Comparison of ENCODE assay signal across 27 mouse cellular contexts in the genomic region with DNA sequence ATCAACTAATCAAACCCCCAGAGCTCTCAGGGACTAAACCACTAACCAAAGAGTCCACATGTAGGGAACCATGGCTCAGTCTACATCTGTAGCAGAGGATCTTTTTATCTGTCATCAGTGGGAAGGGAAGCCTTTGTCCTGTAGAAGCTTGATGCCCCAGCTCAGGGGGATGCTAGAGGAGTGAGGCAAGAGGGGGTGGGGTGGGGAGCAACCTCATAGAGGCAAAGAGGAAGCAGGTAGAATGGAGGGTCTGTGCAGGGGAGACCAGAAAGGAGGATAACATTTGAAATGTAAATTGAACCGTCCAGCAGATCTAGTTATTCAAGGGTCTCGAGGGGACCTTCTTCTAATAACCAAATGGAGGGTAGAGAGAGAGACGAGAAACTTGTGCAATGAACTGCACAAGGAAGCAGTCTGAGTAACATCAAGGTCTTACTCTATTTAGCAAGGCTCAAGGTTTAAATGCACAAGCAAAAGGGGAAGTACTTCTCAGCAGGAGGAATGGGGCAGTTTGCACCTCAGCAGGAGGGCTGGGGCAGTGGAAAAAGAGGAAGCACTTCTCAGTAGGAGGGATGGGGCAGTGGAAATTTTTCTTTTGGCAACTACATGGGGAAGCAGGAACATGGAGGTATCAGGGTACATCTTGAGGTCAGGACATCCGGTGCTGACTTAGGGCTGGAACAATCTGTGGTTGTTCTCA.
DNase-seq lines count a peak whose midpoint lies in the region; TF ChIP-seq lines count a peak whose summit lies in the region.
"Had no signal": no experiment of that assay in that cellular context is flagged by ENCODE, and none has a peak within 500 bp of the region (broad histone marks: within the 10 kb centered on the region; RNA-seq: fewer than 3 reads in every experiment).

No protein-coding gene starts in this region.

- H3K9me3 ChIP-seq in ES-Bruce4 (replicated peaks; ENCODE audit: control insufficient read depth, insufficient read depth, low read length, poor library complexity, severe bottlenecking), result no peaks in the 10 kb centered on the region
- no peaks in the 10 kb centered on the region for H3K9me3 ChIP-seq in MEL (replicated peaks; ENCODE audit: insufficient read depth, low read length)
- H3K9me3 ChIP-seq in embryonic facial prominence, embryonic 10.5 days, result no peaks in the 10 kb centered on the region
- H3K9me3 ChIP-seq: embryonic facial prominence, embryonic 13.5 days; forebrain, embryonic 12.5 days; forebrain, embryonic 15.5 days; heart, embryonic 10.5 days; heart, embryonic 13.5 days; hindbrain, embryonic 12.5 days; hindbrain, embryonic 15.5 days had no signal

- no peak overlapping the region for H3K4me3 ChIP-seq in ES-Bruce4 (ENCODE audit: low read depth, low read length)
- H3K4me3 ChIP-seq in MEL (ENCODE audit: control insufficient read depth in 1 of 2, insufficient read depth in 1 of 2, low read depth in 2 of 2, low read length in 2 of 2), result no peak overlapping the region
- H3K4me3 ChIP-seq in embryonic facial prominence, embryonic 10.5 days, result no peak overlapping the region
- H3K4me3 ChIP-seq: embryonic facial prominence, embryonic 13.5 days; erythroblast, embryonic 14.5 days; forebrain, embryonic 12.5 days; forebrain, embryonic 15.5 days; heart, adult 2 months; heart, embryonic 10.5 days; heart, embryonic 13.5 days; hindbrain, embryonic 12.5 days; hindbrain, embryonic 15.5 days had no signal

- no peaks in the 10 kb centered on the region for H3K79me2 ChIP-seq in MEL (ENCODE audit: control insufficient read depth, insufficient read depth, low read length, poor library complexity)

- H3K9ac ChIP-seq in ES-Bruce4 (ENCODE audit: low read depth, poor library complexity, severe bottlenecking) (no peak overlapping the region), MEL (ENCODE audit: control insufficient read depth, low read depth, low read length, poor library complexity, severe bottlenecking) (no peak overlapping the region)
- H3K9ac ChIP-seq: embryonic facial prominence, embryonic 13.5 days; forebrain, embryonic 12.5 days; forebrain, embryonic 15.5 days; heart, embryonic 13.5 days; hindbrain, embryonic 12.5 days; hindbrain, embryonic 15.5 days had no signal

- H3K27ac ChIP-seq in ES-Bruce4 (ENCODE audit: insufficient read depth, low read length) (no peak overlapping the region), MEL (ENCODE audit: control insufficient read depth, low read depth, low read length) (no peak overlapping the region)
- H3K27ac ChIP-seq in embryonic facial prominence, embryonic 10.5 days (replicated peaks), result no peak overlapping the region
- H3K27ac ChIP-seq: embryonic facial prominence, embryonic 13.5 days; forebrain, embryonic 12.5 days; forebrain, embryonic 15.5 days; heart, adult 2 months; heart, embryonic 10.5 days; heart, embryonic 13.5 days; hindbrain, embryonic 12.5 days; hindbrain, embryonic 15.5 days had no signal

- intact Hi-C loops in left cerebral cortex, postnatal 25 days (cut with DNase I), result no loop called here

- no peak for TF ChIP-seq RAD21 in MEL (IDR thresholded peaks at IDR 0.05; ENCODE audit: low read depth, low read length)

- H3K27me3 ChIP-seq in ES-Bruce4 (ENCODE audit: control insufficient read depth, insufficient read depth, low read length, poor library complexity, severe bottlenecking) (0 out of 2 replicates have a peak, but pooled peaks cover 2% of the 10 kb centered on the region), MEL (ENCODE audit: control insufficient read depth in 1 of 2, insufficient read depth in 2 of 2, low read length in 2 of 2) (no peaks in the 10 kb centered on the region)
- H3K27me3 ChIP-seq in embryonic facial prominence, embryonic 10.5 days (replicated peaks; ENCODE audit: low read depth, poor library complexity, severe bottlenecking), result no peaks in the 10 kb centered on the region
- H3K27me3 ChIP-seq: embryonic facial prominence, embryonic 13.5 days; forebrain, embryonic 12.5 days; forebrain, embryonic 15.5 days; heart, embryonic 13.5 days; hindbrain, embryonic 12.5 days; hindbrain, embryonic 15.5 days; Patski had no signal

- H3K4me1 ChIP-seq in ES-Bruce4 (ENCODE audit: control insufficient read depth, insufficient read depth, low read length) (no peaks in the 10 kb centered on the region), MEL (ENCODE audit: control insufficient read depth in 1 of 2, insufficient read depth in 2 of 2, low read length in 2 of 2) (no peaks in the 10 kb centered on the region)
- no peaks in the 10 kb centered on the region for H3K4me1 ChIP-seq in embryonic facial prominence, embryonic 10.5 days
- H3K4me1 ChIP-seq: embryonic facial prominence, embryonic 13.5 days; heart, embryonic 10.5 days; heart, embryonic 13.5 days; hindbrain, embryonic 12.5 days had no signal

- WGBS in embryonic facial prominence, embryonic 10.5 days, result 71% methylated on average over 4 of the region's 4 CpGs

- TF ChIP-seq POLR2A in ES-Bruce4 (IDR thresholded peaks at IDR 0.05; ENCODE audit: insufficient read depth, low read length) (no peak), MEL (IDR thresholded peaks at IDR 0.05; ENCODE audit: control insufficient read depth in 1 of 2, insufficient read depth in 1 of 2, low read depth in 1 of 2, low read length in 2 of 2, poor library complexity in 1 of 2) (no peak)

- H3K36me3 ChIP-seq in ES-Bruce4 (ENCODE audit: control insufficient read depth, insufficient read depth, low read length, poor library complexity, severe bottlenecking) (no peaks in the 10 kb centered on the region), MEL (ENCODE audit: control insufficient read depth in 1 of 2, insufficient read depth in 2 of 2, low read length in 2 of 2) (no peaks in the 10 kb centered on the region)
- H3K36me3 ChIP-seq in embryonic facial prominence, embryonic 10.5 days (replicated peaks), result no peaks in the 10 kb centered on the region
- H3K36me3 ChIP-seq: embryonic facial prominence, embryonic 13.5 days; forebrain, embryonic 12.5 days; forebrain, embryonic 15.5 days; heart, embryonic 10.5 days; heart, embryonic 13.5 days; hindbrain, embryonic 12.5 days; hindbrain, embryonic 15.5 days had no signal

- TF ChIP-seq CTCF in ES-Bruce4 (IDR thresholded peaks at IDR 0.05; ENCODE audit: low read depth, low read length) (no peak), MEL (IDR thresholded peaks at IDR 0.05 in 2 of 3, conservative IDR thresholded peaks at IDR 0.05 in 1 of 3; ENCODE audit: control insufficient read depth in 1 of 3, insufficient read depth in 1 of 3, low read depth in 2 of 3, low read length in 3 of 3, poor library complexity in 1 of 3, severe bottlenecking in 1 of 3) (no peak)

- TF ChIP-seq EP300 in ES-Bruce4 (IDR thresholded peaks at IDR 0.05; ENCODE audit: insufficient read depth, low read depth, low read length), result 0 out of 2 replicates have a peak, but pooled peaks have one; percentile 44
- TF ChIP-seq EP300 in MEL (IDR thresholded peaks at IDR 0.05; ENCODE audit: low read depth in 1 of 2, low read length in 2 of 2), result no peak

- DNase-seq in 416B (ENCODE audit: low read depth) (peak; percentile 1), MEL (ENCODE audit: low read depth, low spot score) (peak; percentile 9), ZHBTc4 (ENCODE audit: low read depth, low spot score) (peak; percentile 65)
- DNase-seq in embryonic facial prominence, embryonic 10.5 days (ENCODE audit: low spot score), result no peak
- DNase-seq in left cerebral cortex, postnatal 25 days (ENCODE audit: low spot score in 2 of 2), result no peak
- no peak for DNase-seq in kidney, adult 9 months
- DNase-seq: adrenal gland, postnatal 10 days; cerebellum, adult 11 months; cerebellum, adult 2 months; cerebellum, adult 9-11 months; cerebellum, postnatal 25 days; gastrocnemius, postnatal 10 days; gastrocnemius, postnatal 36 days; heart, adult 2 months; heart, postnatal 14 days; heart, postnatal 4 days; kidney, adult 11 months had no signal

TF ChIP-seq in MEL, 35 proteins besides CTCF, POLR2A, EP300 and RAD21:
- TF ChIP-seq ZMIZ1 (IDR thresholded peaks at IDR 0.05; ENCODE audit: low read depth, low read length), result no peak
- no peak for TF ChIP-seq GATA1 (IDR thresholded peaks at IDR 0.05; ENCODE audit: low read depth, low read length)
- no peak for TF ChIP-seq MYC (IDR thresholded peaks at IDR 0.05; ENCODE audit: low read depth, low read length)
- no peak for TF ChIP-seq JUND (IDR thresholded peaks at IDR 0.05; ENCODE audit: low read depth, low read length)
- no peak for TF ChIP-seq ETS1 (IDR thresholded peaks at IDR 0.05; ENCODE audit: low read depth, low read length)
- no peak for TF ChIP-seq CHD1 (IDR thresholded peaks at IDR 0.05; ENCODE audit: low read depth, low read length)
- no peak for TF ChIP-seq MAX (IDR thresholded peaks at IDR 0.05; ENCODE audit: low read length)
- no peak for TF ChIP-seq RCOR1 (IDR thresholded peaks at IDR 0.05; ENCODE audit: low read depth, low read length)
- no peak for TF ChIP-seq ZNF384 (IDR thresholded peaks at IDR 0.05; ENCODE audit: low read depth, low read length)
- no peak for TF ChIP-seq SIN3A (IDR thresholded peaks at IDR 0.05; ENCODE audit: low read length)
- TF ChIP-seq TBP (IDR thresholded peaks at IDR 0.05; ENCODE audit: low read depth, low read length), result no peak
- no peak for TF ChIP-seq TCF12 (IDR thresholded peaks at IDR 0.05; ENCODE audit: low read depth, low read length)
- TF ChIP-seq BHLHE40 (IDR thresholded peaks at IDR 0.05; ENCODE audit: borderline replicate concordance, low read depth, low read length), result no peak
- TF ChIP-seq HCFC1 (IDR thresholded peaks at IDR 0.05; ENCODE audit: low read depth, low read length), result no peak
- no peak for TF ChIP-seq SMC3 (IDR thresholded peaks at IDR 0.05; ENCODE audit: low read depth, low read length)
- TF ChIP-seq ELF1 (IDR thresholded peaks at IDR 0.05; ENCODE audit: low read depth, low read length), result no peak

Comparison
In these comparisons a context has a peak if more than half of its experiments do, and no peak if none do; other contexts are left out.
1. DNase-seq: peak in 416B (single experiment), MEL (single experiment) and ZHBTc4 (single experiment); none in embryonic facial prominence, embryonic 10.5 days (single experiment), left cerebral cortex, postnatal 25 days (0 of 2) and kidney, adult 9 months (single experiment).